Mouse (Mus musculus): ENCODE results near the gene Gm10309. TPM values are rescaled to one million over a fixed set of nuclear protein-coding genes. Genes with fewer than 3 reads are reported as not detected.
A peak's percentile ranks its signal among the peaks of the same experiment; 100 is the strongest.

The Gm10309 gene
- polyA plus RNA-seq (2015; fragmentation: Nextera tagmentation; extraction: Ambion mirVana), result 0.24 and 0.29 TPM in 2 replicates

DNA sequence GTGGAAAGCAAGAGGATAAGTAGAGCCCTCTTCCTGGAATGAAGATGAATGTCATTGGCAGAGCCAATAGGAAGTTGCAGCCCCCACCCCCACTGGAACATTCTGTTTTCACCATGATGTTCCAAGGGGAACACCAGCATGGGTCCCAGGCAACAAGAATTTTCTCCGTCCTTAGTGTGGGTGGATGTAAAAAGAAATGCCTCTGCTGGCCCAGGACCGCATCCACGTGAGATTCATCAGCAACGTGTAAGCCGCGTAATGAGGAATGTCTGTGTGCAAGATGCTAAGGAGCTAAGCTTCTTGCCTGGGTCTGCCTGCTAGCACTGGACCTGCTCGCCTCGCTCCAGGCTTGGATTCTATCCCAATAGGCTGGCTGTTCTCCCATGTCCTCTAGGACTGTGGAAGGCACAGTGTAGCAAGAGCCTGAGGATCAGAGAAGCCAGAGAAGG is at the start of gene Gm10309:
Gm10309 (minus strand) TSS at position 50 of the 449 bp plus-strand sequence.
- Histone ChIP-seq H3K9me3 (no peaks in the 10 kb centered on the region), H3K4me2 (replicated peaks) (no peak within 1 kb of the TSS), H3K36me3 (no peaks in the 10 kb centered on the region), H3K9ac (no peak within 1 kb of the TSS), H3K27ac (no peak within 1 kb of the TSS), H3K4me3 (no peak within 1 kb of the TSS), H3K4me1 (peaks cover 29% of the 10 kb centered on the region), H3K27me3 (no peaks in the 10 kb centered on the region)
- no peak for ATAC-seq (ENCODE audit: low FRiP score, low read depth)
- WGBS, result 80% methylated on average over 8 of the region's 8 CpGs

DNA sequence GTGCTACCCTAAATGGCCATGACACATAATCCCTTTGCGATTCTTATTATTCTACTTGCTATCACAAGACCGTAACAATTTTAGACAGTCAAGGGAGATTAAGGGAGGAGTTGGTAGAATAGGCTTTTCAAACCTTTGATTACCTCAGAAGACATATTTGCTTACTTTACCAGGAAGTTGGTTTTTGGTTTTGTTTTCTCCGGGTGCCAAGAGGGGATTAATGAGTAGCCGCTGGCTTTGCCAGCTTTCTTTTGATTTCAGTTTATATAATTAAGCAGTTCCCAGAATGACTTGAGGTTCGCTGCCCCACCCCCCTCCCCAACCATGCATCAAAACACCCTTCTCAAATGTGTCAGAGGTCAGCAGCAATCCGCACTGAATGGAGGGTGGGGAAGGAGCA is 47.0 kb upstream of the Gm10309 start:
- Histone ChIP-seq H3K4me1 (no peaks in the 10 kb centered on the region), H3K36me3 (no peaks in the 10 kb centered on the region), H3K9ac (no peak overlapping the region), H3K27ac (no peak overlapping the region), H3K27me3 (no peaks in the 10 kb centered on the region), H3K4me3 (no peak overlapping the region), H3K4me2 (replicated peaks) (no peak overlapping the region), H3K9me3 (no peaks in the 10 kb centered on the region)
- no peak for ATAC-seq (ENCODE audit: low FRiP score, low read depth)
- 87% methylated on average over 6 of the region's 6 CpGs for WGBS

DNA sequence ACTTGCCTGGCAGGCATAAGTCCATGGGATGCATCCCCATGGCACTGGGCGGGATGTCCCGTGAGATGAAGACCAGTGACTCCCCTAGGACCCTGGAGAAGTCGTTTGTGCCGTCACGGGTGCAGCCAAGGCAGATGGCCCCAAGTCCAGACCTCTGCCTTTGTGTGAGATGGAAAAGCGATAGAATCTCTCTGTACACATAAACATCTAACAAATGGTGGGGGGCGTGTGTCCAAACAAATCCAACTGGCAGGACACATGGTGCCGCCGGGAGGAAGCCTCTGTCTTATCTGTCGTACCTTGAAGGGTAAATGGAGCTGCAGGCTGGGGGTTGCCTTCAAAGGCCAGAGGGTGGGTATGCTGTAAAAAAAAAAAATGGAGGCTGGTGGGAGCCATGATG is 46.5 kb upstream of the Gm10309 start:
- H3K36me3 ChIP-seq, result no peaks in the 10 kb centered on the region
- H3K27ac ChIP-seq, result no peak overlapping the region
- H3K4me1 ChIP-seq, result no peaks in the 10 kb centered on the region
- WGBS, result 78% methylated on average over 10 of the region's 10 CpGs
- no peak overlapping the region for H3K4me2 ChIP-seq (replicated peaks)
- no peaks in the 10 kb centered on the region for H3K27me3 ChIP-seq
- no peak for ATAC-seq (ENCODE audit: low FRiP score, low read depth)
- H3K9ac ChIP-seq, result no peak overlapping the region
- H3K4me3 ChIP-seq, result no peak overlapping the region
- no peaks in the 10 kb centered on the region for H3K9me3 ChIP-seq

DNA sequence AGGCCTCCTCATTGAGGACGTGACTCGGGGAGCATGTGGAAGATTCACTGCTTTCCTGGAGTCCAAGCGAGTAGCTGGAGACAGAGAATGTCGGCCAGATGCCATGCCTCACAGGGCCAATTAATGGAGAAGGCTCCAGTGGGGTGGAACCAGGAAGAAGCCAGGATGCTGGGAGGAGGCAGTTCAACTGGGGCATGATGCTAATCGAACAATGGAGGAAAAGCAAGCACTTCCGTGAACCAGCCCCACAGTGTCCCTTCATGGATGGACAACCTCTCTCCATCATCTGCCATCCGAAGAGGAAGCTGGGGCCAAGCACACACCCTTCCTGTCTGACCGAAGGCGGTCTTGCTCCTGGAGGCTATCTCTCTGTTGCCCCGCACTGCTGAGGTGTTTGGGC is 44.1 kb upstream of the Gm10309 start:
- Histone ChIP-seq H3K27me3 (no peaks in the 10 kb centered on the region), H3K4me2 (replicated peaks) (no peak overlapping the region), H3K4me1 (no peaks in the 10 kb centered on the region), H3K36me3 (no peaks in the 10 kb centered on the region), H3K27ac (no peak overlapping the region), H3K9me3 (no peaks in the 10 kb centered on the region), H3K9ac (no peak overlapping the region), H3K4me3 (no peak overlapping the region)
- 89% methylated on average over 10 of the region's 10 CpGs for WGBS
- no peak for ATAC-seq (ENCODE audit: low FRiP score, low read depth)

DNA sequence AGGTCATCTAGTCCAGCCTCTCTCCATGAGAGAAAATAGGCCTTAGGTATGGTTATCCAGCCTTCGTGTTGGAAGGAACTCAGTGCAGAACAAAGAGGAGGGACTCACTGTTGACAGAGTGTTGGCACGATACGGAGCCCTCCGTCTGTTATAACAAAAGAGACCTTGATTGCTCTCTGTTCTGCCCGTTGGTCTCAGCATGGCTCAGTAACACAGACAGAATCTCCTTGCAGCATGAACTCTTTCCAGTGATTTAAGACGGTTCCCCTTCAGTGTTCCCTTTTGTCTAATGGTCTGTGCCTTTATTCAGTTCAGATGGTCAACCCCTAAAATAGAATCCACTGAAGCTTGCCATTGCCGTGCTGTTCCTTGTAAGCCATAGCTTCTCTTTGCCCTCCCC is 41.5 kb upstream of the Gm10309 start:
- no peak for ATAC-seq (ENCODE audit: low FRiP score, low read depth)
- H3K4me3 ChIP-seq, result no peak overlapping the region
- no peak overlapping the region for H3K9ac ChIP-seq
- H3K27ac ChIP-seq, result no peak overlapping the region
- no peaks in the 10 kb centered on the region for H3K4me1 ChIP-seq
- no peaks in the 10 kb centered on the region for H3K27me3 ChIP-seq
- 86% methylated on average over 7 of the region's 7 CpGs for WGBS
- no peaks in the 10 kb centered on the region for H3K9me3 ChIP-seq
- H3K4me2 ChIP-seq (replicated peaks), result no peak overlapping the region
- no peaks in the 10 kb centered on the region for H3K36me3 ChIP-seq

DNA sequence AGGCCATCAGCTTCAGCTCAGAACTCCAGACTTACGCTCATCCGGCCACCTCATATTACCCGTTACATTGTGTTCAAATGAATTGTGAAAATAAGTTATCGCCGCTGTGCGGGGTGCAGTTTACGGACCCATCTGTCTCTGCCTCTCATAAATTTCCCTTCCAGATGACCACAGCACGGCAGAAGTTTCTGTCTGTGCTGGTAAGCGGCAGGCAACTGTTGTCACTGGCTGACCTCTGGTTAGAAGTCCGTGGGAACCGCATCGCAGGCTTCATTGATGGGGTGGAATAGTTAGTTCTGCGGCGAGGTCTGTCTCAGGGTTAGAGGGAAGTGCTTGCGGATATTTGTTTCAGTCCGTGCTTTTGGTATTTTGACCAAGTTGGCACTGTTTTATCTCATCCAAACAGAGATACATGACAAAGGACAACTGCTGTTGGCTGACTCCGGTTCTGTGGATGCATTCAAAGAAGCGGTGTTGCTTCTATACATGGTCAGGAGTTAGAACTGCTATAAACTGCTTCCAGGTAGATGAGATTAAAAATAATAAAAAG is 34.9 kb upstream of the Gm10309 start:
- no peaks in the 10 kb centered on the region for H3K36me3 ChIP-seq
- ATAC-seq (ENCODE audit: low FRiP score, low read depth), result no peak

DNA sequence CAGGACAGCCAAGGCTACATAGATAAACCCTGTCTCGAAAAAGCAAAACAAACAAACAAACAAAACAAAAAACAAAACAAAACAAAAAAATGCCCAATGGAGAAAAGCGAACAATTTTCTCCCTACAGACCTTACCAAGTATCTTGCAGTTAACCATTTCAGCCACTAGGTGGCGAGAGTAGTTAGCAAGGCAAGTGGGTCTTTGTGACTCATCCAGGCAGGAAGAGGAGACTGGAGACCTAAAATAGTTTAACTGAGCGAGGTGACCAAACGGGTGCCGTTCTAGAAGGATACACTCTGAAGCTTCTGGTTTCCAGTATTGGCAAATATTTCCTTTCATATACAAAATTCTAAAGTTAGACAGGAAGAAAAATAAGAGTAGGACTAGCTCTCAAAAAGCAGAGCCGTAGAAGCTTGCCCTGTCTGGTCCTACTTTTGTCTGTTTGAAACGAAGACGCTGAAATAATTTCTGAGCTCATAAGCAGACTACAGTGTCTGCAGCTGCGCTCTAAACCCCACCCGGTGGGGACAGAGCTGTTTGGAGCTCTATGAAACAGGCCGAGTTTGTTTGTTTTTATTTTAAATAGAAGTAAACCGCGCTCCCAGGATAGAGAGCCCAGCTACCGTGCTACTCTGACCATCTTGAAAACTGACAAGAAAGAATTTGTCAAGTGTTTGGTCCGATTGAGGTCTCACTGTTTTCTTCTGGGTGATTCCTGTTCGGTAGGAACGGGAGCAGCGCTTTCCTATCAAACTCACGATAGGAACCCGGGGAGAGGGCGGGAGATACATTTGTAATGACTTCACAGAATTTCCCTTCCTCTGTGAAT is 31.0 kb upstream of the Gm10309 start:
- peak overlapping the region; percentile 50 for H3K4me2 ChIP-seq (replicated peaks)
- peak overlapping the region; percentile 17 for H3K4me3 ChIP-seq
- no peaks in the 10 kb centered on the region for H3K27me3 ChIP-seq
- ATAC-seq (ENCODE audit: low FRiP score, low read depth), result peak; percentile 85; the same call in 1 of the 2 replicates
- H3K4me1 ChIP-seq, result peaks cover 16% of the 10 kb centered on the region; the same call in 1 of the 2 replicates
- H3K27ac ChIP-seq, result no peak overlapping the region
- no peak overlapping the region for H3K9ac ChIP-seq
- WGBS, result 44% methylated on average over 22 of the region's 22 CpGs
- no peaks in the 10 kb centered on the region for H3K9me3 ChIP-seq
- no peaks in the 10 kb centered on the region for H3K36me3 ChIP-seq

More for the DNA sequence above, 34.9 kb upstream of the Gm10309 start:
- no peak overlapping the region for H3K9ac ChIP-seq
- no peaks in the 10 kb centered on the region for H3K9me3 ChIP-seq
- no peak overlapping the region for H3K4me3 ChIP-seq
- no peak overlapping the region for H3K4me2 ChIP-seq (replicated peaks)
- 0 out of 2 replicates have a peak, but pooled peaks cover 6% of the 10 kb centered on the region for H3K4me1 ChIP-seq
- no peaks in the 10 kb centered on the region for H3K27me3 ChIP-seq
- WGBS, result 81% methylated on average over 18 of the region's 18 CpGs
- H3K27ac ChIP-seq, result no peak overlapping the region

DNA sequence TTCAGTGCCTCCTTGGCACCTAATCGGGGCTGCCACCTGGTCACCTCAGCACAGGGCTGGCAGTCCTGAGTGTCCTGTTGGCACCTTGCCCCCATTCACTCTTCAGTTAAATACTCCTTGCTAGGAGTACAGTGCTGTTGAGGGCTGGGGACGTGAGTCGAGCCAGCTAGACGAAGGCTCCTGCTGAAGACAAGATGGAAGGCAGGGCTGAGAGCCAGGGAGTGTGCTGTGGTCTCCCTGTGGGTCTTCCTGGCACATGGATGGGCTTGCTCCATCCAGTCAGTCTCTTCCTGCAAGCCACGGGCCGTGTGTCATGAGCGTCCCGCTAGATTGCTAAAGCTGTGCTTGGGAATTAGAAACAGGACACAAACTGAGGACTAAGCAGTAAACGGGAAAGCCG is 30.1 kb upstream of the Gm10309 start:
- no peak overlapping the region for H3K4me2 ChIP-seq (replicated peaks)
- no peaks in the 10 kb centered on the region for H3K36me3 ChIP-seq
- ATAC-seq (ENCODE audit: low FRiP score, low read depth), result no peak
- 68% methylated on average over 10 of the region's 10 CpGs for WGBS
- no peak overlapping the region for H3K4me3 ChIP-seq
- no peak overlapping the region for H3K9ac ChIP-seq
- H3K9me3 ChIP-seq, result no peaks in the 10 kb centered on the region
- H3K4me1 ChIP-seq, result peaks cover 20% of the 10 kb centered on the region; the same call in 1 of the 2 replicates
- no peak overlapping the region for H3K27ac ChIP-seq
- H3K27me3 ChIP-seq, result no peaks in the 10 kb centered on the region

DNA sequence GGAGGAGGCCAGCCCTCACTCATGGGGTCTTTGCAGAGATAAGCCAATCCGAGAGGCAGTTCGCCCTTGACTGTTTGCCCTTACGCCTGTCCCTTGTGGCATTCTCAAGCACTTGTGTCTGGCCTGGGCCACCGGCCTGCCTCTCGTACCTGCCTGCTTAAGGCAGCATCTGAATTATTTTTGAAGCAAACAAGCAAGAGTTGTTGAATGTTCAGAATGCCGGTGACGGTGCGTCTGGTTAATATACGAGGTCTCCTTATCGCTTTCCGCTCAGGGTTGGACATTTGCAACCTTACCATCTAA is 28.5 kb upstream of the Gm10309 start:
- peaks cover 26% of the 10 kb centered on the region; the same call in 1 of the 2 replicates for H3K4me1 ChIP-seq
- WGBS, result 84% methylated on average over 11 of the region's 11 CpGs
- no peaks in the 10 kb centered on the region for H3K27me3 ChIP-seq
- H3K9me3 ChIP-seq, result no peaks in the 10 kb centered on the region
- no peak overlapping the region for H3K4me2 ChIP-seq (replicated peaks)
- no peaks in the 10 kb centered on the region for H3K36me3 ChIP-seq
- no peak overlapping the region for H3K4me3 ChIP-seq
- no peak overlapping the region for H3K9ac ChIP-seq
- ATAC-seq (ENCODE audit: low FRiP score, low read depth), result no peak
- H3K27ac ChIP-seq, result no peak overlapping the region

DNA sequence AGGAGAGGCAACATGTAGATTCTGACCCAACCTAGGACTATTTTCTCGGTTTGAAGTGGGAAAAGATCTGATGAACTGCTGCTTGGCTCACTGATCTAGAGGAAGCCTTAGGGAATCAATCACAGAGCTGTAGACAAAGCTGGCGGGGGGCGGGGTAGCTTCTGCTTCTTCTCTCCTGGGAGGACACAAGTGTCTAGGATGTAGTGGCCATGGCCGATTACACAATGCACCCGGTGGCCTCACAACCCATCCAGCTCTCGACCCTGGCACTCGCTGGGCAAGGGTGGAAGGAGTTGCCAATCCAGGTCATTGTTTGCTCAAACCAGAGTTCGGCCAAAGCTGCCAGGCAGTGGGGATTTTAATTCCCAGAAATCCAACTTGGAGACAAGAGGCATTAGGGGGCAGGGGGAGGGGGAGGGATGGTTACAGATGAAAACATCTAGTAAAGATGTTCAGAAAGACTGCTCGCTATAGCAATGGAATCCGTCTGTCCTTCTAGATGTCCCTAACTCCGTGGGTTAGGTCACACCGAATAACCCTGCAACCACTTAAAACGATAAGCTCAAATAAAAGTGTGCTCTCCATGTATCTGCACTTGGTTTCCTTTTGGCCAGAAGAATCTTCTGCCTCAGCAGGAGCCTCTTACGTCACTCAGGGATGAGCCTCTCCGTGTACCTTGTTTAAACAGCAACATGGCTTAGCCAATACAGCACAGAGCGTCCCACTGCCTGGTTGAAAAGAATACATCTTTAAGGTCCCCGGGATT is 27.9 kb upstream of the Gm10309 start:
- Histone ChIP-seq H3K27ac (no peak overlapping the region), H3K9me3 (no peaks in the 10 kb centered on the region), H3K9ac (no peak overlapping the region), H3K4me2 (replicated peaks) (no peak overlapping the region), H3K4me3 (no peak overlapping the region), H3K27me3 (no peaks in the 10 kb centered on the region), H3K4me1 (peaks cover 26% of the 10 kb centered on the region; the same call in 1 of the 2 replicates), H3K36me3 (no peaks in the 10 kb centered on the region)
- ATAC-seq (ENCODE audit: low FRiP score, low read depth), result no peak
- 79% methylated on average over 17 of the region's 17 CpGs for WGBS

DNA sequence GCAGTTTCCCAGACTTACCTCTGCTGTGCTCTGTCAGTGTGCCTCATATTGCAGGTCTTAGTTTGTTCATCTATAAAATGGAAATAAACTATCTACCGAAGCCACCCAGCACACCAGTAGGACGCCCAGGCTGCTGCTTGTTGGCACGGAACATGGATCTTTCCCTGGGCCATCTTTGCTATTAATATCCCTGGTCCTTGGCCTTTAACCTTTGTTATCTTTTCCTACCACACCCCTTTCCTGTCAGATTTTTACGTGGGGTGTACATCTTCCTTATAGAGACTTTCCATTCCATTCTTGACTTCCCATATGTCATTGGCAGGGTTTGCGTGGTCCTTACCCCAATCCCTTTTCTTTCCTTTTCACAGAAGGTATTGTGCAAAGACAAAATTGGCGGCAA is 26.2 kb upstream of the Gm10309 start:
- H3K4me2 ChIP-seq (replicated peaks), result no peak overlapping the region

DNA sequence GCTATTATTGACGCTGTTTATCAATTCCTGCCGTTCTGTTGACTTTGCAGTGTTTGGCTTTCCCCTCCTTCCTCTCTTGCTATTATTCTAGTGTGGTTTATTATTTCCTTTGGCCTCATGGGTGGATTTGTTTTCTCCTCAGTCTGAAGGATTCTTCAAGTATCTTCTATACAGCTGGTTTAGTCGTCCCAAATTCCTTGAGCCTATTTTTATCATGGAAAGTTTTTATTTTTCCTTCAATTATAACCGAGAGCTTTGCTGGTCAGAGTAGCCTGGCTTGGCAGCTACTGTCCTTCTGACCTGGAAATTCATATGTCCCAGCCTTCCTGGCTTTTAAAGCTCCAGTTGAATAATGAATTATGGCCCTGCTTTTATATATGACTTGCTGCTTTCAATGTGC is 24.4 kb upstream of the Gm10309 start:
- peaks cover 26% of the 10 kb centered on the region; the same call in 1 of the 2 replicates for H3K4me1 ChIP-seq
- no peaks in the 10 kb centered on the region for H3K9me3 ChIP-seq
- no peaks in the 10 kb centered on the region for H3K36me3 ChIP-seq
- H3K4me2 ChIP-seq (replicated peaks), result no peak overlapping the region
- no peak overlapping the region for H3K27ac ChIP-seq
- no peaks in the 10 kb centered on the region for H3K27me3 ChIP-seq
- no peak overlapping the region for H3K4me3 ChIP-seq
- no peak for ATAC-seq (ENCODE audit: low FRiP score, low read depth)
- H3K9ac ChIP-seq, result no peak overlapping the region
- 77% methylated on average over 4 of the region's 4 CpGs for WGBS

More for the DNA sequence above, 26.2 kb upstream of the Gm10309 start:
- Histone ChIP-seq H3K27me3 (no peaks in the 10 kb centered on the region), H3K4me1 (peaks cover 29% of the 10 kb centered on the region; the same call in 1 of the 2 replicates), H3K9me3 (no peaks in the 10 kb centered on the region), H3K9ac (no peak overlapping the region), H3K36me3 (no peaks in the 10 kb centered on the region), H3K4me3 (no peak overlapping the region), H3K27ac (no peak overlapping the region)
- ATAC-seq (ENCODE audit: low FRiP score, low read depth), result no peak
- WGBS, result 86% methylated on average over 6 of the region's 6 CpGs

All from limb, embryonic 13.5 days (tissue).